Mouse (Mus musculus): Measurements from ENCODE around the gene Wdr34. TPM values are rescaled to one million over a fixed set of nuclear protein-coding genes. Genes with fewer than 3 reads are reported as not detected.
A peak's percentile ranks its signal among the peaks of the same experiment; 100 is the strongest.

Gene Wdr34
- 8.4 and 11.6 TPM in 2 replicates for total RNA-seq (2017)

DNA sequence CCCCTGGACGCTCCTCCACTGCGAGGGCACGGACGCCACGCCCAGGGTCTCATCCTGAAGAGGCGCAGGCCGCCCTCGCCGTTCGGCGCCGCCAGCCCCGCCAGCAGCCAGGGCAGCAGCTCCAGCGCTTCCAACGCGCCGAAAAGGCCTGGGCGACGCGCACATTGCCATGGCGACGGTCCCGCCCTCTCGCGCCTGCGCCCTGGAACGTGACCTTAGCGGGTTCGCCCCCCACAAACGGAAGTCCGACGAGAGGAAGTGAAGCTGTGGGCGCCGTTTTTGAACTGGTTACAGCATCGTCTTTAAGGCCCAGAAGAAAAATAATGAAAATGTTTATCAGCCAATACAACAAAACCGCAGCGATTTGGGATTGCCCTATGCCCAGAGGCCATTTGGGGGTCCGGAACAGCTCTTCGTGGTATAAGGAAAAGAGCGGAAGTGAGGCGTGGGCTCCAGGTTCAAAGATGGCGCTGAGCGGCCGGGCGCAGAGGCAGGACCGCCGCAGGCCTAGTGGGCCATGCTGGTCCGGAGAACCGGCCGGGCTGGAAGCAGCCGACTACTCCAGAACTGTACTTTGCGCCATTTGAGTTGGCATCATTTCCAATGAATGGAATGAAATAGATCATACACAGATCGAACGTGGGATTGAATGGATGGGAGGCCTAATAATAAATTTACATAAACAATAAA lies at the start of gene Wdr34:
Wdr34 (minus strand) TSS at position 183 of the 690 bp plus-strand sequence.
- ATAC-seq (replicated peaks in 1 of 2; ENCODE audit: insufficient read depth in 1 of 2, low FRiP score in 2 of 2, low TSS enrichment in 1 of 2, low read depth in 1 of 2, poor library complexity in 2 of 2, severe bottlenecking in 2 of 2) = peak; percentile 83 to 95

DNA sequence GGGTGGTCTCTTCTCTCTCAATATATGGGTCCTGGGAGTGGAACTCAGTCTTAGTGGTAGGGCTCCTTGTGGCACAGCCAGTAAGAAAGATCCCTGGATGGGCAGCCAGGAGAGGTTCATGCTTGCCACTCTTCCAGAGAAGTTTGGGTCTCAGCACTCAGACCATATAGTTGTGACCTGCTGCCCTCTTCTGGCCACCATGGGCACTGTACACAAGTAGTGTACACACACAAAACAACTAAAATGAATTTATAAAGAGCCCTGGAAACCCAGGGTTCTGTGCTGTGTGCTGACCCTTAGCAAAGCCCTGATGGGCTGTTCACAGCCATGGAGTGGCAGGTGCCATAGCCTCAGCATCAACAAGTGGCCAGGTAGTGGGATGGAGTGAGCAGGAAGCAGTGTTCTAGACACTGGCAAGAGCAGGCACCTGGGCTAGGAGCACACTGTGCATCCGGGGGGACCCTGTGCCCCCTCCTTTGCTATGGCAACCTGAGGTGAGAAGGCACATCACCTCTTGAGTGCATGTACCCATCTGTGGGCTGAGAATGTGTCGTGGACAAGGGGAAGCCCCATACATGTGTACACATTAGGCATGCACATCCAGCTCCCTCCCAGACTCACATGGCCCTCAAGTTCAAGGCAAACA lies 47.3 kb upstream of the Wdr34 start:
- ATAC-seq (replicated peaks in 1 of 2; ENCODE audit: insufficient read depth in 1 of 2, low FRiP score in 2 of 2, low TSS enrichment in 1 of 2, low read depth in 1 of 2, poor library complexity in 2 of 2, severe bottlenecking in 2 of 2) = peak in 1 of 2 experiments; percentile 28; a peak in 1 of 4 replicates

DNA sequence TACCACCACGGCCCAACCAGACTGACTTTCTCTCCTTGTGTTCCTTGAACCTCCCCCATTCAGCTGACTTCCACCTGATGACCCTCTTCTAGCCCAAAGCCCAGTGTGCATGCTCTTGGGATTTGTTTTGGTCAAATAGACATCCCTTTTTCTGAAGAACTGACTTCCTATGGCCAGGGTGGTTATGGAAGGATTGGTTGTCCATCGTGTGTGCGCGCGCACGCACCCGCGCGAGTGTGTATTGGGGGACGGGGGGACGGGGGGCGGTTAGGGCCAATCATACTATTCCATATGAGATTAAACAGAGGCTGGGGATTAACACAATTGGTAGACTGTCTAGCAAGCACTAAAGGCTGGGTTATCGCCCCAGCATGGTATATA lies 45.5 kb upstream of the Wdr34 start:
- ATAC-seq (replicated peaks in 1 of 2; ENCODE audit: insufficient read depth in 1 of 2, low FRiP score in 2 of 2, low TSS enrichment in 1 of 2, low read depth in 1 of 2, poor library complexity in 2 of 2, severe bottlenecking in 2 of 2) = no peak

DNA sequence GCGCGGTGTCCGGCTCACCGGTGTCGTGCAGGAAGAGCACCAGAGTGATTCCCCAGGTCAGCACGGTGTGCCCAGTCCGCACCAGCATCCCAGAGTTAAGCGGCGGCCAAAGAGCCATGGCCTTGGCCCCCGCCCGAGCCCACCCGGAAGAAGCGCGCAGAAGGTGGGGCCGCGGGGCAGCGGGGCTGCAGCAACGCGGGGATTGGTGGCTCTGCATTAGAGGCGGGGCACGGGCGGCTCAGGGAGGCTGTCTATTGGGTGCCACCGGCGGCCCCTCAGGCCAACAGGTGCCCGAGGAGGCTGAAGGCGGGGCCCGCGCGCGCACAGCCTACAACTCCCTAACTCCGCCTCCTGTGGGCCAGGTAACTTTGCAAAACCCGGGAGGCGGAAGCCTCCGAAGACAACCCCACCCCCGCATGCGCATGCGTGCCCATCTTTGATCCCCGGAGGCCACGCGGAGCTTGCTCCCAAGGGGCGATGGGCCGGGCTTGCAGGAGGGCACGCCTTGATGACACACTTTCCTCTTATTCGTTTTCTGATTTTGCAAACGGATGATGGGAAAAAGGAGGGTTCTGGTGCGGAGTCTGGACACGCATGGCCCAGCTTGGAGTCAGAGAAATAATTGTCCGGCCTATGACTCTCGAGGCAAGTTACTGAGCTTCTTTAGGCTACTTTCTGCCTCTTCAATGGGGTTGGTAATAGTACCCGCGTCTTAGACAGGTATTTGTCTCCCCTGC lies 45.0 kb upstream of the Wdr34 start, which contains the start of gene Zdhhc12:
Zdhhc12 (minus strand) TSS at position 178 of the 737 bp plus-strand sequence.
- peak; percentile 92 to 95 for ATAC-seq (replicated peaks in 1 of 2; ENCODE audit: insufficient read depth in 1 of 2, low FRiP score in 2 of 2, low TSS enrichment in 1 of 2, low read depth in 1 of 2, poor library complexity in 2 of 2, severe bottlenecking in 2 of 2)

DNA sequence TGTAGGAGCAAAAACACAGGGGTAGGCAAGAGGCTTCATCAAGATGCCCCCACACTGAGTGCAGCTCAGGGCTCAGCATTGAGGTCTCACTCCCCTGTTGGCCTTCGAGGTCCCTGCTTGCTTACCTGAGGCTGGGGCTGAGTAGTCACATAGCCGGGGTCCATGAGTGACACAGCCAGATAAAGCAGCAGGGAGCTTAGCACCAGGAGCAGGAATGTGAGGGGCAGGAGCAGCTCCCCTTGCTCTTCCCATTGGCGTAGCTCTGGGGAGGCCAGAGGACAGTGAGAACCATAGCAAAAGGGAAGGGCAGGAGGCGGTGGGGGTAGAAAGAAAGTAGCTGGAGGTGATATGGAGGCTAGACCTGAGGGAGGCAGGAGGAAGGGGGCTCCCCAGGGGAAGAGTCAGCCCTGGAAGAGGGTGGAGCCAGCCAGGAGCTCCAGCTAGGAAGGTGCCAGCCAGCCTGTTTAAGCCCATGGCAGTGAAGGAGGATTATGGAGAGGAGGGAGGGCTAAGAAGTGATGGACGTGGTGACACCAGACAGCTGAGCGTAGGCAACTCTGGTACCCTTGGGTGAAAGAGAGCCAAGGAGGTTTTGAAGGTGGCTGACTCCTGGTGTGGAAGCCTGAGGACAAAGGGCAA lies 43.7 kb upstream of the Wdr34 start:
- no peak for ATAC-seq (replicated peaks in 1 of 2; ENCODE audit: insufficient read depth in 1 of 2, low FRiP score in 2 of 2, low TSS enrichment in 1 of 2, low read depth in 1 of 2, poor library complexity in 2 of 2, severe bottlenecking in 2 of 2)

DNA sequence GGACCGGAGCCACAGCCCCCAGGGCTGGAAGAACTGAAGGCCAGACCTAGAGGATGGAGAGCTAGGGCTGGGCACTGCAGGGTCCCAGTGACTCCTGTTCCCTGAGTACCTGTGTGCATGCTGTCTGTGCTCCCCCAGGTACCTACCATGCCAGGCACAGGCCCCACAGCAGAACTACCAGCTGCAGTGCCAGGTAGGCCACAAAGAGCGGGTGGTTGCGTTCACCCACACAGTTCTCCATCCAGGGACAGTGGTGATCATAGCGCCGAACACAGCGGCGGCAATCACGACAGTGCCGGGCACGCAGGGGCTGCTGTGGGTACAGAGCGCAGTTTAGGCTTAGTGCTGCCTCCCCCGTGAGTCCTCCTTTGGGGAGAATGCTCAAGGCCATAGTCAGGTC lies 42.8 kb upstream of the Wdr34 start:
- ATAC-seq (replicated peaks in 1 of 2; ENCODE audit: insufficient read depth in 1 of 2, low FRiP score in 2 of 2, low TSS enrichment in 1 of 2, low read depth in 1 of 2, poor library complexity in 2 of 2, severe bottlenecking in 2 of 2) = no peak

DNA sequence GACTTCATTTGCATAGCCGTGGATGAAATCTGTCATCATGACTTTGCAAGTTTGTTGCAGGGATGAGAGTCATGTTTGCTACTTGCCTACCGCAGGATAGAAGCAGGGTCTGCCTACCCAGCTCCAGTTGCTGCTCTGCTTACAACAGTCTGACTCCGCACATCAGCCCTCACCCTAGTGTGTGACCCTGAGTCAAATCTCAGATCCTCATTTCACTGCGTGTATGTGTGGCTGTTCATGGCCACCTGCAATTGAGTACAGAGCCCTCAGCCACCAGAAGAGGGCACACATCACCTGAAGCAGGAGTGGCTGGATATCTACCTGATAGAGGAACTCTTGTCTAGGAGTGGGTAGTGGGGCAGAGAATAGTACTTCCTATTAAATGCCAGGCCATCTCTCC lies 38.6 kb upstream of the Wdr34 start:
- no peak for ATAC-seq (replicated peaks in 1 of 2; ENCODE audit: insufficient read depth in 1 of 2, low FRiP score in 2 of 2, low TSS enrichment in 1 of 2, low read depth in 1 of 2, poor library complexity in 2 of 2, severe bottlenecking in 2 of 2)

DNA sequence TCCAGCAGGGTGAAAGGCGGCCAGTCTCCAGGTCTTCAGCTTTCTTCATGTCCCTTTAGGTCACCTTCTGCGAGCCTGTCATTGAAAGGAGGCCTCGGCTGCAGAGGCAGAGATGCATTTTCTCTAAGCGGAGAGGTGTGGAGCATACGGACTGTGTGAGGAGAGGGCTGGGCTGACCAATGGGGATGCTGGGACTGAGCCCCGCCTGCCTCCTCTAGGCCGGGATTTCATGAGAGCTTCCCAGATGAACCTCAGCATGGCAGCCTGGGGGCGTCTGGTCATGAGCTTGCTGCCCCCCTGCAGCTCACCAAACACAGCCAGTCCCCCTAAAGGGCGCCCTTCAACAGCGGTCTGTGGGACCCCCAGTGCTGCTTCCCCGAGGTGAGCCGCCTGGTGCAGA lies 36.0 kb upstream of the Wdr34 start:
- no peak for ATAC-seq (replicated peaks in 1 of 2; ENCODE audit: insufficient read depth in 1 of 2, low FRiP score in 2 of 2, low TSS enrichment in 1 of 2, low read depth in 1 of 2, poor library complexity in 2 of 2, severe bottlenecking in 2 of 2)

DNA sequence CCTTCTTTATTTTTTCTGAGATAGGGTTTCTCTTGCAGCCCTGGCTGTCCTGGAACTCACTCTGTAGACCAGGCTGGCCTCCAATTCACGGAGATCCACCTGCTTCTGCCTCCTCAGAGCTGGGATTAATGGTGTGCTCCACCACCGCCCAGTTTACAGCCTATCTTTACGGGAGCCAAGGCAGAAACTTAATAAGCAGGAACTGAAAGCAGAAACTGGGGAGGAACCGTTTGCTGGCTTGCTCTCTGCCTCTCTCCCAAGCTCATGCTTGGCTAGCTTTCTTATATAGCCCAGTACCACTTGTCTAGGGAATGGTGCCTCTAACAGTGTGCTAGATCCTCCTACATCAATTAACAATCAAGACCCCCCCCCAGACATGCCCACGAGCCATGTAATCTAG lies 35.4 kb upstream of the Wdr34 start:
- ATAC-seq (replicated peaks in 1 of 2; ENCODE audit: insufficient read depth in 1 of 2, low FRiP score in 2 of 2, low TSS enrichment in 1 of 2, low read depth in 1 of 2, poor library complexity in 2 of 2, severe bottlenecking in 2 of 2) = no peak

DNA sequence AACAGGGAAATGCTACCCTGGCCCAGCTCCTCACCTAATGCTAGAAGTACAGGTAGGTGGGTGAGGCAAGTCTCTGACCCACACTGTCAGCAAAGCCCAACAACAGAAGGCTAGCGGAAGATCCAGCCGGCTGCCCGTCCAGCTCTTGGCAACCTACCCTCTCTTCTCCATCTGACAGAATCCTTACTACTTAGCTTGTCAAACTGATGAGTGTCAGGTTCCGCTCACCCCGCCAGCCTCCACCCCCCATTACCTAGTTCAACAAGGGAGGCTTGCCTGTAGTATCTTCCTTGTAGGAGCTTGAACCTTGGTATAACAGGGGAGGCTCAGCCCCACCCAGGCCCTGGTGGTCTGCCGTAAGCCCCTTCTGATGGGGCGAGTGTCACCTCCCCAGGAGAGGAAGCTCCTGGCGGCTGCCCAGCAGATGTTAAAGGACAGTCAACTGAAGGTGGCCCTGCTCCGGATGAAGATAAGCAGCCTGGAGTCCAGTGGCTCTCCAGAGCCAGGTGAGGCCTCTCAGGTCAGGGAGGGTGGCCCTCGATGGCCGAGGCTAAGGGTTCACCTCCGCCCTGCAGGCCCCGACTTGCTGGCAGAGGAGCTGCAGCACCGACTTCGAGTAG lies 31.6 kb upstream of the Wdr34 start:
- ATAC-seq (replicated peaks in 1 of 2; ENCODE audit: insufficient read depth in 1 of 2, low FRiP score in 2 of 2, low TSS enrichment in 1 of 2, low read depth in 1 of 2, poor library complexity in 2 of 2, severe bottlenecking in 2 of 2) = no peak

DNA sequence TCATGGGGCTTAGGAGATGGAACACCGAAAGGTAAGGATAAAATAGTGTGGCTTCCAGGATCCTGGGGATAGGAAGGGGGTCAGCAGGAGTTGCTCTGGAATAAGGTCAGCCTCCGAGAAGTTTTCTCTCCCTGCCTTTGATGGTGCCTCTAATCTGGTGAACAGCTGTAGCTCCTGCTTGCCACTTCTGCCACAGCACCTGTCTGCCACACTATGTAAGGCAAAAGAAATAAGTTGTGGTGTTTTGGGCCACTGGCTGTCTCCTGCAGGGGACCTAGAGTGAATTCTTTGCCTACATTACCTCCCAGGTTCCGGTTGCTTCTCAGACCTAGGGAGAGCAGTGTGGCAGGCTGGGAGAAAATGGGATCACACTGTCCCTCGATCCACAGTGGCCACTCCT lies 30.1 kb upstream of the Wdr34 start:
- ATAC-seq (replicated peaks in 1 of 2; ENCODE audit: insufficient read depth in 1 of 2, low FRiP score in 2 of 2, low TSS enrichment in 1 of 2, low read depth in 1 of 2, poor library complexity in 2 of 2, severe bottlenecking in 2 of 2) = no peak

DNA sequence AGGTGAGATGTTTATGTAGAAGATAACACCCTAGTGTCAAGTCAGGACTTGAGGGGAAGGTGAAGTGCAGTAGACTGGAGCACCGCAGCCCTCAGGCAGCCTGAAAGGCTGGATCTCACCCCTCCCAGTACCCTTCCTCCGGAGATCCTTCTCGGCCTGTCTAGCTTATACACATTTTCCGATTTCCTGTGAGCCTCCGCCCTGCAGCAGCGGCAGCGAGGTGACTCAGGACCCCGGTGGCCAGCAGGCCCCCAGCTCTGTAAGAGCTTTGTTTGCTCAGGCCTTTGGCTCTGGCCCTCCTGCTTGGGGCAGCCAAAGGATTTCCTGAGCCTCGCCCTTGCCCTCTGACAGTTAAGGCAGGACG lies 29.6 kb upstream of the Wdr34 start:
- ATAC-seq (replicated peaks in 1 of 2; ENCODE audit: insufficient read depth in 1 of 2, low FRiP score in 2 of 2, low TSS enrichment in 1 of 2, low read depth in 1 of 2, poor library complexity in 2 of 2, severe bottlenecking in 2 of 2) = peak in 1 of 2 experiments; percentile 29; a peak in 2 of 4 replicates

DNA sequence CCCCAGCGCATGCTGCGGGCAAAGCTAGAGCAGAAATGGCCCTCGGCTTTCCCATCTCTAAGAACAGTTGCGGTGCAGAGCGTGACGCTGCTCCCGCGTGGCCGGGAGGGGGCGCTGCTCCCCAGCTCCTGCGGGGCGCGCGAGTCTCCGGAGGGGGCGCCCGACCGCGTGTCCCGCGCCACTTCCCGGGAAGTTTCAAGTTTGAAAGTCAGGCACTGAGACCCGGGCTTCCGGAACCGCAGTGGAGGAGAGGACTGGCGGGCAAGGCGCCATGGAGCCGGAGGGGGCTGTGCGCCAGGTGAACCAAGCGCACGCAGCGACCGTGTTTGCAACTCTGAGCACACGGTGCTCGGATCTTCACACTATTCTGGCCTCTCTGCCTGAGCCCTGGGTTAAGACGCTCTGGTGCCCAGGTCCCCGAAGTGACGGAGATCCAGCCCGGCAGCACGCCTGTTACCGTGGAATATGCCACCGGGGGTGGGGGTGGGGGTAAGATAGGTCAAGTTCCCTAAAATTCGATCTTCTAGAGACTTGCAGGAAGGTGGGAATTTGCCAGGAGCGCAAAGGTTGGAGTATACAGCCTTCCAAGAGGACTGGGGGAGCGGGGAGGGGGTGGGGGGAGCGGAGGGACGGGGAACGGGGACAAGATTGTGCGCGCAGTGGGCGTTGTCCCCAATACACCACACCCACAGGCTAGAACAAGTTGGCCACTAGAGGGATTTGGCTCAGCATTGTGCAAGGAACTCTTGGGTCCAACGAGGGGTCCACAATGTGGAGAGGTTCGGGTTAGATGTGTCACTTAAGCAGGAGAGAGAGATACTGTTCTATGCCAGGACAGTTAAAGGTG lies 29.0 kb upstream of the Wdr34 start, which contains the start of gene Pkn3:
Pkn3 (plus strand) TSS at position 183 of the 847 bp plus-strand sequence.
- ATAC-seq (replicated peaks in 1 of 2; ENCODE audit: insufficient read depth in 1 of 2, low FRiP score in 2 of 2, low TSS enrichment in 1 of 2, low read depth in 1 of 2, poor library complexity in 2 of 2, severe bottlenecking in 2 of 2) = peak; percentile 77 to 85

DNA sequence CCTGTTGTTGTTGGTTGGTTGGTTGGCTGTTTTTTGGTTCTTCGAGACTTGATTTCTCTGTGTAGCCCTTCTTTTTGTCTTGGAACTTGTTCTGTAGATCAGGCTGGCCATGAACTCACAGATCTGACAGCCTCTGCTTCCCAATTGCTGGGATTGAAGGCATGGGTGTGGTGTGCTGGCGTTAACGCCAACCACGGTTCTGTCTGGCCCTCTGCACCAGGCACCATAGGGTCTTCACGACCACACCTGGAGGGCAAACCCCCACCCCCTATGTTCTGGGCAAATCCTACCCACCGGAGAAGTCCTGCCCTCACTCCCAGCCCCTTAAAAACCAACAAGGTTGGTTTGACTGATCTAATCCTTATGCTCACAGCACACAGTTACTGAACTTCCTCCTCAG lies 28.3 kb upstream of the Wdr34 start:
- peak; percentile 9 to 27; a peak in 2 of 4 replicates for ATAC-seq (replicated peaks in 1 of 2; ENCODE audit: insufficient read depth in 1 of 2, low FRiP score in 2 of 2, low TSS enrichment in 1 of 2, low read depth in 1 of 2, poor library complexity in 2 of 2, severe bottlenecking in 2 of 2)

DNA sequence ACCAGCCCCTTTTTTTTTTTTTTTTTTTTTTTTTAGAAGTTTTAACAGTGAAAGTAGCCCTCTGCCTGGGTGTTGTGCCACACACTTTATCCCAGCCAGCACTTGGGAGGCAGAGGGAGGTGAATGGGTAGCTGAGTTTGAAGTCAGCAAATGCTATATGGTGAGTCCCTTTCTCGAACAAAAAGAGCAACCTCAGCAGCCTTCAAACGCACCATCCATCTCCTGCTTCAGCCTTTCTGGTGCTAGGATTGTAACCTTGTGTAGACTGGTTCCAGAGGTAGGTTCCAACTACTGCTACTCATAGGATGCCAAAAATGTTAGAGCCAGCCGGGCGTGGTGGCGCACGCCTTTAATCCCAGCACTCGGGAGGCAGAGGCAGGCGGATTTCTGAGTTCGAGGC lies 27.8 kb upstream of the Wdr34 start:
- ATAC-seq (replicated peaks in 1 of 2; ENCODE audit: insufficient read depth in 1 of 2, low FRiP score in 2 of 2, low TSS enrichment in 1 of 2, low read depth in 1 of 2, poor library complexity in 2 of 2, severe bottlenecking in 2 of 2) = no peak

DNA sequence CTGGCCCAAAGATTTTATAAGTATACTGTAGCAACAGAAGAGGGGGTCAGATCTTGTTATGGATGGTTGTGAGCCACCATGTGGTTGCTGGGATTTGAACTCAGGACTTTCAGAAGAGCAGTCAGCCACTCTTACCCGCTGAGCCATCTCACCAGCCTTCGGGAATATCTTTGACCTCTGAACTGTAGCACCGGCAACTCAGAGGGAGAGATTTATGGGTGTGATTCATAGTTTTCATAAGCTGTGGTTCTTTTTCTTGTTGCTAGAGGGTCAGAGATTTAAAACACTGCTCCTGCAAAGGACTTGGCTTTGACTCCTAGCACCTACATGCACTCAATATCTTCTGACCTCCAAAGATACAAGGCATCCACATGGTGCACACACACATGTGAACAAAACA lies 26.9 kb upstream of the Wdr34 start:
- no peak for ATAC-seq (replicated peaks in 1 of 2; ENCODE audit: insufficient read depth in 1 of 2, low FRiP score in 2 of 2, low TSS enrichment in 1 of 2, low read depth in 1 of 2, poor library complexity in 2 of 2, severe bottlenecking in 2 of 2)

DNA sequence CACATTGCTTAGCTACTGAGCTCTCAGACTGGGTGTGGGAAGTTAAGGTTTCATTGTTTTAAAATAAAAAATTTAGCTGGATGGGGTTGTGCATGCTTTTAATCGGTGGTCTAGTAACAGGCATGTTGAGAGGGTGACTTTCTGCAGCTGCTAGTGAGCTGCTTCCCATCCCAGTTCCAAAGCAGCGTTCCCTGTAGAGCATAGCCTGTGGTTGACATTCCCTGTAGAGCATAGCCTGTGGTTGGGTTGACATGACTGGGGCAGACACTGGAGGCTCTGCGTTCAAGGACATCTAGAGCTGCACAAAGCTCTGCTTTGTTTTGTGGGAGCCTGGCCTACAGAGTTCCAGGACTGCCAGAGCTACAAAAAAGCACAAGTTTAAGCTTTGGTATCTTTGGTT lies 24.6 kb upstream of the Wdr34 start:
- no peak for ATAC-seq (replicated peaks in 1 of 2; ENCODE audit: insufficient read depth in 1 of 2, low FRiP score in 2 of 2, low TSS enrichment in 1 of 2, low read depth in 1 of 2, poor library complexity in 2 of 2, severe bottlenecking in 2 of 2)

Data from hematopoietic stem cell, adult 5-6 weeks (primary cell).